Mouse (Mus musculus): ENCODE data around the gene Cdh13. TPM values are rescaled to one million over a fixed set of nuclear protein-coding genes. Genes with fewer than 3 reads are reported as not detected.
A peak's percentile ranks its signal among the peaks of the same experiment; 100 is the strongest.

Gene Cdh13
- polyA plus RNA-seq, 1 experiment from 2014 or later: 5.6 TPM

DNA sequence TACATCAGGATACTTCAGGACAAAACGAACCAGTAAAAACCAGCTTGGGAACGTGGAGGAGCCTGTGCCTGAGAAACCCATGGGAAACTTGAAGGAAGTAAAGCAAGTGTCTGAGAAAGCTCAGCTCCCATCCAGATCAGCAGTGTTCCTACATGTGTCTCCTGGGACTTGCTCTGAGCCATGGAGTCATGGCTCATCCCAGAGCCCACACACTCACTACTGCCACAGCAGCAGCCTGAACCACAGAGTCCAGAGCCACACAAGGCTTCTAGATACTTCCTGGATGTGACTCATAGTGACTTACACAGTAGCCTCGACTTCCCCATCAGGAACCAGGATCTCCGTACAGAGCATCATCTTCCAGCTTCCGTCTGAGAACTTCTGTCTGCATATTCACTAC lies 153.2 kb downstream of the Cdh13 start:
- WGBS: 76% methylated on average over 5 of the region's 5 CpGs
- no peak for TF ChIP-seq CTCF (IDR thresholded peaks at IDR 0.05; ENCODE audit: low read depth)
- Histone ChIP-seq H3K9me3 (ENCODE audit: control insufficient read depth) (no peaks in the 10 kb centered on the region), H3K4me3 (ENCODE audit: low read depth, low read length) (no peak overlapping the region), H3K27ac (ENCODE audit: low read depth, low read length) (no peak overlapping the region), H3K9ac (ENCODE audit: low read depth, low read length) (no peak overlapping the region), H3K4me2 (replicated peaks; ENCODE audit: low read depth) (no peak overlapping the region), H3K36me3 (ENCODE audit: control insufficient read depth, insufficient read depth) (no peaks in the 10 kb centered on the region), H3K27me3 (replicated peaks; ENCODE audit: control insufficient read depth, insufficient read depth, low read length) (no peaks in the 10 kb centered on the region), H3K4me1 (replicated peaks; ENCODE audit: control insufficient read depth, insufficient read depth, low read length) (no peaks in the 10 kb centered on the region)
- no peak for ATAC-seq

DNA sequence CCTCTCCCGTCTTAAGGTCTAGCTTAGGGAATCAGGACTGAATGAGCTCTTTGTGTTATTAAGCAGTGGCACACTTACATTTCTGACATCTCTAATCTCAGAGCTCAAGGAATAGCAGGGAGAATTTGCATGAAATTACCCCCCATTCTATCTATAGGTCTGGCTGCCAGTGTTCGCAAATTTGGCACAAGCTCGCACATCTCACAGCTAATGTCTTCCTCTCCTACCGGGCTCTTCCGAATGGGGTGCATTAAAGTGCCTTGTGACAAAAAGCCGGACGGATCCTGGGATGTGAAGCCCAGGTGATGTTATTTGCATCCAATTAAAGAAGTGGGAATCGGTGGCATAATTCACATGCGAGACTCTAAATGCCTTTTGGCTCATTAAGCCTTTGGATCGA lies 153.6 kb downstream of the Cdh13 start:
- Histone ChIP-seq H3K36me3 (ENCODE audit: control insufficient read depth, insufficient read depth) (no peaks in the 10 kb centered on the region), H3K27ac (ENCODE audit: low read depth, low read length) (no peak overlapping the region), H3K9ac (ENCODE audit: low read depth, low read length) (no peak overlapping the region), H3K4me2 (replicated peaks; ENCODE audit: low read depth) (no peak overlapping the region), H3K4me1 (replicated peaks; ENCODE audit: control insufficient read depth, insufficient read depth, low read length) (no peaks in the 10 kb centered on the region), H3K27me3 (replicated peaks; ENCODE audit: control insufficient read depth, insufficient read depth, low read length) (no peaks in the 10 kb centered on the region), H3K9me3 (ENCODE audit: control insufficient read depth) (no peaks in the 10 kb centered on the region), H3K4me3 (ENCODE audit: low read depth, low read length) (no peak overlapping the region)
- TF ChIP-seq CTCF (IDR thresholded peaks at IDR 0.05; ENCODE audit: low read depth): no peak
- ATAC-seq: no peak
- 87% methylated on average over 10 of the region's 10 CpGs for WGBS

DNA sequence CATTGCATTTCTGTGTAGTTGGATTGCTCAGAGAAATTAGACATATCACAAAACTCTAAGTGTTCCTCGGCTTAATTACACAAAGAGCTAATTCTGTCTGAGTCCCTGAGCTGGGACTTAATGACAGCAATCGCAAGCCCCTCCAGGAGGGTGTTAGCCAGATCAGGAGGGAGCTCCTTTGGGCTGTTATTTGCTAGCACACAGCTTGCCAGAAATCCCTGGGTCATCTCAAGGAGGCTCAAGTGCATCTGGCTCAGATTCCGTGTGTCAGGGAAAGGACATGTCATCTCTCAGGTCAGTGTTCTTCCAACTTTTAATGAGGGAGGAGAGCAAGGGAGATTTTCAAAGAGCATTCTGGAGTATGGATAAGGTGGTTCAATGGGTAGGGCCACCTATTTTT lies 154.3 kb downstream of the Cdh13 start:
- Histone ChIP-seq H3K4me1 (replicated peaks; ENCODE audit: control insufficient read depth, insufficient read depth, low read length) (no peaks in the 10 kb centered on the region), H3K27ac (ENCODE audit: low read depth, low read length) (no peak overlapping the region), H3K27me3 (replicated peaks; ENCODE audit: control insufficient read depth, insufficient read depth, low read length) (no peaks in the 10 kb centered on the region), H3K9me3 (ENCODE audit: control insufficient read depth) (no peaks in the 10 kb centered on the region), H3K4me2 (replicated peaks; ENCODE audit: low read depth) (no peak overlapping the region), H3K9ac (ENCODE audit: low read depth, low read length) (no peak overlapping the region), H3K36me3 (ENCODE audit: control insufficient read depth, insufficient read depth) (no peaks in the 10 kb centered on the region), H3K4me3 (ENCODE audit: low read depth, low read length) (no peak overlapping the region)
- ATAC-seq: no peak
- 61% methylated on average over 3 of the region's 3 CpGs for WGBS
- no peak for TF ChIP-seq CTCF (IDR thresholded peaks at IDR 0.05; ENCODE audit: low read depth)

DNA sequence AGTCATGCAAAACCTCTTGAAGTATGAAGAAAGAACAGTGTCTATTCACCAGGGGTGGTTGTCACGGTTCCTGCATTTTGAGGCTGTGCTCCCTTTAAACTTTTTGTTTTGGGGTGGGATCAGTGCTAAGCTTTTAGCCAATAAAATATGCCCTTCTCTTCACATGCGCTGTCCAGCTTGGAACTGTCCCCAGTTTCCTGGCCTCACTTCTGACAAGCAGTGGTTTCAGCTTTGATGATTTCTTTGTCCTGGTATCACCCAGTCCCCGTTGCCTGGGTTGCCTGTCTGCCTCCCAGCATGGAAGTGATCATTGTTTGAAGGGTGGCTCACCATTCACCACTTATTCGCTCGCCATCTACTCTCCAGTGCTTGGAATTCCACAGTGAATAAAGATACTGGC lies 156.3 kb downstream of the Cdh13 start:
- Histone ChIP-seq H3K4me2 (replicated peaks; ENCODE audit: low read depth) (no peak overlapping the region), H3K9ac (ENCODE audit: low read depth, low read length) (no peak overlapping the region), H3K4me3 (ENCODE audit: low read depth, low read length) (no peak overlapping the region), H3K9me3 (ENCODE audit: control insufficient read depth) (no peaks in the 10 kb centered on the region), H3K27me3 (replicated peaks; ENCODE audit: control insufficient read depth, insufficient read depth, low read length) (no peaks in the 10 kb centered on the region), H3K27ac (ENCODE audit: low read depth, low read length) (no peak overlapping the region), H3K4me1 (replicated peaks; ENCODE audit: control insufficient read depth, insufficient read depth, low read length) (no peaks in the 10 kb centered on the region), H3K36me3 (ENCODE audit: control insufficient read depth, insufficient read depth) (no peaks in the 10 kb centered on the region)
- 70% methylated on average over 5 of the region's 5 CpGs for WGBS
- TF ChIP-seq CTCF (IDR thresholded peaks at IDR 0.05; ENCODE audit: low read depth): no peak
- ATAC-seq: no peak

DNA sequence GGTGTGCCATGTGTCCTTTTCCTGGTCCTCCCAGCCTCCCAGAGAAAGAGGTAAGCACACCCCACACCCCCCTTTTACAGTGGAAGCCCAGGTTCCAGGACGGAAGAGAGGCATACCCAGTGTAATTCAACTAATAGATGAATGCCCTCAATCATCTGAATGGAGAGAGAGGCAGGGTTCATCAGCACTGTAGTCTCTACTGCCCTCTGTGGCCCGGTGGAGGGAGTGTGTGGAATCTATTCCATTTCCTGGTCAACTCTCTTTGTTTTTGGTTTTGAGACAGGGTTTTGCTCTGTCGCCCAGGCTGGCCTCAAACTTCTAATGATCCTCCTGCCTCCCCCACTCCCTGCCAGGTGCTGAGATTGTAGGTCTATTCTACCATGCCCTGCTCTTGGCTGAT lies 159.8 kb downstream of the Cdh13 start:
- Histone ChIP-seq H3K4me2 (replicated peaks; ENCODE audit: low read depth) (no peak overlapping the region), H3K27ac (ENCODE audit: low read depth, low read length) (no peak overlapping the region), H3K4me3 (ENCODE audit: low read depth, low read length) (no peak overlapping the region), H3K9me3 (ENCODE audit: control insufficient read depth) (no peaks in the 10 kb centered on the region), H3K27me3 (replicated peaks; ENCODE audit: control insufficient read depth, insufficient read depth, low read length) (no peaks in the 10 kb centered on the region), H3K9ac (ENCODE audit: low read depth, low read length) (no peak overlapping the region), H3K36me3 (ENCODE audit: control insufficient read depth, insufficient read depth) (no peaks in the 10 kb centered on the region), H3K4me1 (replicated peaks; ENCODE audit: control insufficient read depth, insufficient read depth, low read length) (no peaks in the 10 kb centered on the region)
- TF ChIP-seq CTCF (IDR thresholded peaks at IDR 0.05; ENCODE audit: low read depth): peak; percentile 69
- WGBS: 49% methylated on average over 3 of the region's 3 CpGs
- no peak for ATAC-seq

DNA sequence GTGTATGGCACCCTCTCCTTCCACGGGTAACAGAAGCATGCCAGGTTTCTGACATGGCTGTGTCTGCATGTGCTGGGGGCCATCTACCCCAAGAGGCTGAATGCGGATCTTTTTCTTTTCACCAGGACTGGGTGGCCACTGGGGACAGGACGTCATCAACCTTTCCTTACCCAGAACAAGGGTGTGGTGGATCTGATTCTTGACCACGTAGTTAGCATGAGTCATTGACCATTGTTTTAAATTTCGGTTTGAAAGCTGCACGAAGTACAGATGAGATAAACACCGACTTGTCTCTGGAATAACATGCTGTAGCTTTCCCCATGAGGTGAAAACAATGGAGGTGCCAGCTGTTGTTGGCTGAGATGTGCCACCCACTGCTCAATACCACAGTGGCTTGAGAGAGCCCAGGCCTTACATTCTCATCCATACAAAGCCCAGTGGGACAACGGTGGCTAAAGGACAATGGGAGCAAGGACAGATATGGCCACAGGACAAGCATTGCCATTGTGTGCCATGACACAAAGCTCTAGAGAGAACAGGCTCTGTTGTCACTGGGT lies 161.2 kb downstream of the Cdh13 start:
- no peaks in the 10 kb centered on the region for H3K4me1 ChIP-seq (replicated peaks; ENCODE audit: control insufficient read depth, insufficient read depth, low read length)
- no peak overlapping the region for H3K9ac ChIP-seq (ENCODE audit: low read depth, low read length)
- no peak for ATAC-seq
- WGBS: 77% methylated on average over 8 of the region's 8 CpGs
- no peak for TF ChIP-seq CTCF (IDR thresholded peaks at IDR 0.05; ENCODE audit: low read depth)
- no peaks in the 10 kb centered on the region for H3K9me3 ChIP-seq (ENCODE audit: control insufficient read depth)
- no peaks in the 10 kb centered on the region for H3K36me3 ChIP-seq (ENCODE audit: control insufficient read depth, insufficient read depth)
- no peak overlapping the region for H3K4me2 ChIP-seq (replicated peaks; ENCODE audit: low read depth)
- H3K27me3 ChIP-seq (replicated peaks; ENCODE audit: control insufficient read depth, insufficient read depth, low read length): no peaks in the 10 kb centered on the region
- no peak overlapping the region for H3K4me3 ChIP-seq (ENCODE audit: low read depth, low read length)
- no peak overlapping the region for H3K27ac ChIP-seq (ENCODE audit: low read depth, low read length)

DNA sequence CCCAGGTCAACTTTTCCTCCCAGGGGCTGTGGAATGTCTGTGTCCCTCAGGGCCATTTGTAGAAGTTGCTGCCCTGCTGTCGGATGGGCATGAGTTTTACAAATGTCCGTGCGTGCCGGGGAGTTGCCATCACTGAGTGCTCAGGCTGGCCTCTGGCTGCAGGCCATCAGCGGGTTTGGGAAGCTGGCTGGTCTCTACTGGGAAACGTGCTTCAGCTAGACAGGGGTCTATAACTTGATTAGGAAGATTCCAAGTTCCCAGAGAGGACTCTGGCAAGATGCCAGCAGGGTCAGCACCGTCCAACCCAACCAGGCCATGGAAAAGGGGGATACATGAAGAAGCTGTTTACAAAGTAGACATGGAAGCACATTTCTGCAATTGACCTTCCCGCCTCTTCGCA lies 163.0 kb downstream of the Cdh13 start:
- no peaks in the 10 kb centered on the region for H3K4me1 ChIP-seq (replicated peaks; ENCODE audit: control insufficient read depth, insufficient read depth, low read length)
- H3K27ac ChIP-seq (ENCODE audit: low read depth, low read length): no peak overlapping the region
- no peaks in the 10 kb centered on the region for H3K9me3 ChIP-seq (ENCODE audit: control insufficient read depth)
- H3K4me3 ChIP-seq (ENCODE audit: low read depth, low read length): no peak overlapping the region
- H3K9ac ChIP-seq (ENCODE audit: low read depth, low read length): no peak overlapping the region
- no peak for ATAC-seq
- H3K36me3 ChIP-seq (ENCODE audit: control insufficient read depth, insufficient read depth): no peaks in the 10 kb centered on the region
- WGBS: 81% methylated on average over 9 of the region's 9 CpGs
- no peak for TF ChIP-seq CTCF (IDR thresholded peaks at IDR 0.05; ENCODE audit: low read depth)
- no peaks in the 10 kb centered on the region for H3K27me3 ChIP-seq (replicated peaks; ENCODE audit: control insufficient read depth, insufficient read depth, low read length)
- H3K4me2 ChIP-seq (replicated peaks; ENCODE audit: low read depth): no peak overlapping the region
